Mouse (Mus musculus) lung, adult 2 months (tissue): Measurements from ENCODE around the gene Smcr8. TPM values are rescaled to one million over a fixed set of nuclear protein-coding genes. Genes with fewer than 3 reads are reported as not detected.

Experiments used
- DNase-seq: peaks from one replicate; pipeline ENCODE4 v3.0.0; 2022
- H3K4me1 ChIP-seq: fragments of 200-500 bp; 2 replicates; pipeline ENCODE4 v1.6.1; 2011; ENCODE audit warnings: low read length; ENCODE audit not compliant: control insufficient read depth, insufficient read depth
- H3K4me3 ChIP-seq: fragments of 200-500 bp; replicated peaks from 2 replicates; pipeline ENCODE3; 2011; ENCODE audit warnings: low read depth, mild to moderate bottlenecking, control low read depth, low read length; ENCODE audit errors: extremely low read depth
- CTCF ChIP-seq: fragments of 200-500 bp; IDR thresholded peaks from 2 replicates; pipeline ENCODE4 v1.5.1; 2011; ENCODE audit warnings: mild to moderate bottlenecking, low read length, control low read depth; ENCODE audit not compliant: insufficient read depth
- POLR2A ChIP-seq: fragments of 200-500 bp; IDR thresholded peaks from 2 replicates; pipeline ENCODE4 v1.6.1; 2011; ENCODE audit warnings: low read depth, mild to moderate bottlenecking, control low read depth, low read length, borderline replicate concordance; ENCODE audit errors: extremely low read depth
- WGBS: fragments of 180-500 bp; shearing (Covaris S2); methylation state at CpG from one replicate; pipeline ENCODE4 v1.1.7; 2018; 5-methylcytosine and 5-hydroxymethylcytosine counted together
- polyA plus RNA-seq: library from polyadenylated mRNA; depleted of rRNA; stranded (reverse); fragments of >200 nt; gene quantifications from 2 replicates; pipeline ENCODE4 v1.2.3, GENCODE M21; 2012; rRNA removed

Gene Smcr8
- polyA plus RNA-seq, result 9.4 and 11.5 TPM in 2 replicates

- peak within 1 kb of the TSS; percentile 90 for H3K4me3 ChIP-seq
- TF ChIP-seq CTCF (no peak), POLR2A (peak; percentile 94)
- peaks cover 40% of the 10 kb centered on the region for H3K4me1 ChIP-seq
- WGBS, result under 1% methylated on average over 62 of the region's 62 CpGs
- DNase-seq, result peak; percentile 87
Observed at GRCm38 (mm10) chr11:60776829-60777740, at the start of gene Smcr8, which contains the start of gene Top3a. Smcr8 (plus strand) TSS chr11:60777524. Top3a (minus strand) TSS chr11:60777365.

- under 1% methylated on average over 44 of the region's 44 CpGs for WGBS
- DNase-seq, result peak; percentile 92
- TF ChIP-seq POLR2A (peak; percentile 76; the same call in 1 of the 2 replicates), CTCF (no peak)
- peaks cover 18% of the 10 kb centered on the region for H3K4me1 ChIP-seq
- peak within 1 kb of the TSS; percentile 99 for H3K4me3 ChIP-seq
Observed at GRCm38 (mm10) chr11:60728260-60728761, 49.0 kb upstream of the Smcr8 start, which contains the start of gene Mief2. Mief2 (plus strand) TSS chr11:60728398.

- Histone ChIP-seq H3K4me3 (no peak overlapping the region), H3K4me1 (peaks cover 18% of the 10 kb centered on the region)
- DNase-seq, result peak; percentile 52
- TF ChIP-seq CTCF (no peak), POLR2A (no peak)
- WGBS, result 46% methylated on average over 6 of the region's 6 CpGs
Observed at GRCm38 (mm10) chr11:60729217-60729641, 48.1 kb upstream of the Smcr8 start.

- Histone ChIP-seq H3K4me1 (peaks cover 18% of the 10 kb centered on the region), H3K4me3 (no peak overlapping the region)
- no peak for TF ChIP-seq CTCF
- no peak for TF ChIP-seq POLR2A
- DNase-seq, result no peak
- 67% methylated on average over 9 of the region's 9 CpGs for WGBS
Observed at GRCm38 (mm10) chr11:60730169-60730568, 47.2 kb upstream of the Smcr8 start.

- no peak for DNase-seq
- no peak for TF ChIP-seq CTCF
- TF ChIP-seq POLR2A, result no peak
- H3K4me1 ChIP-seq, result peaks cover 11% of the 10 kb centered on the region
- no peak overlapping the region for H3K4me3 ChIP-seq
- WGBS, result 87% methylated on average over 14 of the region's 14 CpGs
Observed at GRCm38 (mm10) chr11:60731251-60731650, 46.1 kb upstream of the Smcr8 start.

- WGBS, result 52% methylated on average over 2 of the region's 2 CpGs
- Histone ChIP-seq H3K4me1 (peaks cover 1% of the 10 kb centered on the region; the same call in 1 of the 2 replicates), H3K4me3 (no peak overlapping the region)
- DNase-seq, result no peak
- no peak for TF ChIP-seq CTCF
- TF ChIP-seq POLR2A, result no peak
Observed at GRCm38 (mm10) chr11:60734206-60734605, 43.1 kb upstream of the Smcr8 start.

GRCm38 (mm10) chr11:60735191-60735590, 42.1 kb upstream of the Smcr8 start:
- H3K4me3 ChIP-seq, result no peak overlapping the region
- TF ChIP-seq POLR2A (no peak), CTCF (no peak)
- DNase-seq, result no peak
- no peaks in the 10 kb centered on the region for H3K4me1 ChIP-seq
- 69% methylated on average over 5 of the region's 5 CpGs for WGBS

- DNase-seq, result no peak
- no peak for TF ChIP-seq CTCF
- no peak for TF ChIP-seq POLR2A
- WGBS, result 78% methylated on average over 3 of the region's 3 CpGs
- Histone ChIP-seq H3K4me3 (no peak overlapping the region), H3K4me1 (no peaks in the 10 kb centered on the region)
Observed at GRCm38 (mm10) chr11:60736491-60736890, 40.8 kb upstream of the Smcr8 start.

GRCm38 (mm10) chr11:60737450-60737849, 39.9 kb upstream of the Smcr8 start:
- no peak overlapping the region for H3K4me3 ChIP-seq
- no peak for DNase-seq
- H3K4me1 ChIP-seq, result no peaks in the 10 kb centered on the region
- TF ChIP-seq CTCF, result no peak
- TF ChIP-seq POLR2A, result no peak

- TF ChIP-seq POLR2A, result no peak
- TF ChIP-seq CTCF, result no peak
- 81% methylated on average over 3 of the region's 3 CpGs for WGBS
- Histone ChIP-seq H3K4me3 (no peak overlapping the region), H3K4me1 (no peaks in the 10 kb centered on the region)
- DNase-seq, result no peak
Observed at GRCm38 (mm10) chr11:60740321-60740720, 37.0 kb upstream of the Smcr8 start.
